Mouse (Mus musculus) liver, postnatal 0 days (tissue): ENCODE measurements at regions not wholly inside any gene's neighbourhood (a gene's known extent, or its start where the extent isn't known, plus 50 kb on each side); places are given as distances from the start of the nearest gene placed in this dataset.

Source experiments
- ATAC-seq: fragments of 200-750 bp; cut with Nextera tagmentation; 2 replicates; pipeline ENCODE4 v1.8.0; 2017; ENCODE audit warnings: mild to moderate bottlenecking, moderate library complexity
- DNase-seq: peaks from one replicate; pipeline ENCODE4 v3.0.0-alpha.2; 2016
- H3K27ac ChIP-seq: fragments of 300-500 bp; sonication (generic); 2 replicates; pipeline ENCODE4 v1.5.1; 2014; ENCODE audit warnings: antibody characterized with exemption, moderate library complexity, mild to moderate bottlenecking, low read depth
- H3K27me3 ChIP-seq: fragments of 300-500 bp; sonication (generic); 2 replicates; pipeline ENCODE4 v1.6.1; 2014; ENCODE audit warnings: low read length, control low read depth, mixed read lengths; ENCODE audit not compliant: insufficient read depth
- H3K36me3 ChIP-seq: fragments of 300-500 bp; sonication (generic); replicated peaks from 2 replicates; pipeline ENCODE4 v1.6.1; 2014; ENCODE audit warnings: mild to moderate bottlenecking, control low read depth, low read length, moderate library complexity, mixed read lengths; ENCODE audit not compliant: insufficient read depth
- H3K4me1 ChIP-seq: fragments of 300-500 bp; sonication (generic); 2 replicates; pipeline ENCODE4 v1.6.1; 2014; ENCODE audit warnings: antibody characterized with exemption, mild to moderate bottlenecking, control low read depth; ENCODE audit not compliant: insufficient read depth
- H3K4me2 ChIP-seq: fragments of 300-500 bp; sonication (generic); 2 replicates; pipeline ENCODE4 v1.6.1; 2014; ENCODE audit warnings: low read depth, mild to moderate bottlenecking, low read length, moderate library complexity, mixed read lengths
- H3K4me3 ChIP-seq: fragments of 300-500 bp; sonication (generic); 2 replicates; pipeline ENCODE4 v1.5.1; 2014; ENCODE audit warnings: low read depth, low read length
- H3K9ac ChIP-seq: fragments of 300-500 bp; sonication (generic); replicated peaks from 2 replicates; pipeline ENCODE4 v1.6.1; 2014; ENCODE audit warnings: mild to moderate bottlenecking, moderate library complexity
- H3K9me3 ChIP-seq: fragments of 300-500 bp; sonication (generic); 2 replicates; pipeline ENCODE4 v1.6.1; 2016; ENCODE audit warnings: mild to moderate bottlenecking, control low read depth, low read length, mixed read lengths
- CTCF ChIP-seq: sonication (generic); IDR thresholded peaks from 2 replicates; pipeline ENCODE4 v1.5.1; 2016; ENCODE audit warnings: antibody characterized with exemption, low read depth
- EP300 ChIP-seq: IDR thresholded peaks from 2 replicates; pipeline ENCODE4 v1.6.1; 2016; ENCODE audit warnings: antibody characterized with exemption, low read depth, mild to moderate bottlenecking
- WGBS: fragments of 180-500 bp; shearing (Covaris S2); extraction: QIAGEN DNeasy Blood & Tissue Kit; methylation state at CpG from one replicate; pipeline ENCODE4 v1.1.7; 2014; ENCODE audit not compliant: insufficient replicate concordance; 5-methylcytosine and 5-hydroxymethylcytosine counted together

DNA sequence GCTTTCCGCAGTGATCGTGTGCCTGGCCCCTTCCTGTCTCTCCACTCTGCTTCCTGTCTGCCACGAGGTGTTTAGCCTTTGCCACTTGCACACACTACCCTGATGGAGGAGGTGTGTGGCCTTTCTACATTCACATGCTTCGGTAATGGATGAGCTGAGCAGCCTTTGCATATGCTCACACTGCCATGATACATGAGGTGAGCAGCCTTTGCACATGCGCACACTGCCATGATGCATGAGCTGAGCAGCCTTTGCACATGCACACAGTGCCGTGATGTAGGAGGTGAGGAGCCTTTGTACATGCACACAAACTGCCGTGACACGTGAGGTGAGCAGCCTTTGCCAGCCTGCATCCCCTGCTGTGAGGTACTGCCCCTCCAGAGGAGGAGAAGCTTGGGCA is 58.3 kb downstream of the Erv3 start:
- no peak overlapping the region for H3K4me3 ChIP-seq
- no peaks in the 10 kb centered on the region for H3K9me3 ChIP-seq
- TF ChIP-seq CTCF (no peak), EP300 (no peak)
- H3K27ac ChIP-seq, result no peak overlapping the region
- ATAC-seq (no peak), DNase-seq (no peak)
- 58% methylated on average over 8 of the region's 8 CpGs for WGBS
- no peak overlapping the region for H3K9ac ChIP-seq
- no peaks in the 10 kb centered on the region for H3K36me3 ChIP-seq
- no peak overlapping the region for H3K4me2 ChIP-seq
- H3K27me3 ChIP-seq, result no peaks in the 10 kb centered on the region
- H3K4me1 ChIP-seq, result no peaks in the 10 kb centered on the region

GRCm38 (mm10) chr2:131800126-131800894 is 59.2 kb downstream of the Erv3 start:
- Histone ChIP-seq H3K27ac (no peak overlapping the region), H3K9ac (no peak overlapping the region), H3K4me3 (no peak overlapping the region), H3K9me3 (no peaks in the 10 kb centered on the region), H3K4me1 (no peaks in the 10 kb centered on the region), H3K27me3 (no peaks in the 10 kb centered on the region), H3K36me3 (no peaks in the 10 kb centered on the region), H3K4me2 (no peak overlapping the region)
- 79% methylated on average over 8 of the region's 8 CpGs for WGBS
- no peak for DNase-seq
- ATAC-seq, result no peak
- TF ChIP-seq EP300 (no peak), CTCF (no peak)

- H3K27ac ChIP-seq, result no peak overlapping the region
- no peaks in the 10 kb centered on the region for H3K9me3 ChIP-seq
- no peak overlapping the region for H3K4me3 ChIP-seq
- 80% methylated on average over 7 of the region's 7 CpGs for WGBS
- no peaks in the 10 kb centered on the region for H3K27me3 ChIP-seq
- ATAC-seq (no peak), DNase-seq (no peak)
- H3K4me1 ChIP-seq, result no peaks in the 10 kb centered on the region
- H3K36me3 ChIP-seq, result no peaks in the 10 kb centered on the region
- H3K4me2 ChIP-seq, result no peak overlapping the region
- no peak overlapping the region for H3K9ac ChIP-seq
- no peak for TF ChIP-seq EP300
- no peak for TF ChIP-seq CTCF
Measured at GRCm38 (mm10) chr2:131799486-131799885, 60.1 kb downstream of the Erv3 start.

GRCm38 (mm10) chr2:131797001-131797693 is 62.4 kb downstream of the Erv3 start:
- Histone ChIP-seq H3K9ac (no peak overlapping the region), H3K4me1 (no peaks in the 10 kb centered on the region), H3K27me3 (no peaks in the 10 kb centered on the region), H3K36me3 (no peaks in the 10 kb centered on the region), H3K27ac (no peak overlapping the region), H3K9me3 (no peaks in the 10 kb centered on the region), H3K4me3 (no peak overlapping the region), H3K4me2 (no peak overlapping the region)
- TF ChIP-seq CTCF (no peak), EP300 (no peak)
- WGBS, result 67% methylated on average over 9 of the region's 9 CpGs
- ATAC-seq, result no peak
- DNase-seq, result no peak

DNA sequence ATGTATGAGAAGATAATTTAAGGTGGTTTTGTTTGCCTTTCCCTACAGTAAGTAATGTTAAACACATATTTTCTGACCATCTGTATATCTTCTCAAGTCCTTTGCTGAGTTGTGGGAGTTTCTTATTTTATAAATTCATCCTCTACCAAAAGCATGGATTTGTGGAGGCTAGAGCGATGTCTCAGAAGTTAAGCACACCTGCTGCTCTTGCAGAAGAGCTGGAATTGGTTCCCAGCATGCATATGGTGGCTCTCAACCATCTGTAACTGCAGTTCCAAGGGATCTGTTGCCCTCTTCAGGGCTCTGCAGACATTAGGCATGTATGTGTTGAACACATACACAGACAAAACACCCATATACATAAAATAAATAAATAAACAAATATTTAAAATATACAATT is 84.2 kb downstream of the Erv3 start:
- Histone ChIP-seq H3K27me3 (no peaks in the 10 kb centered on the region), H3K4me3 (no peak overlapping the region), H3K36me3 (no peaks in the 10 kb centered on the region), H3K9me3 (no peaks in the 10 kb centered on the region; the same call in 1 of the 2 replicates), H3K27ac (no peak overlapping the region), H3K4me2 (no peak overlapping the region), H3K9ac (no peak overlapping the region), H3K4me1 (no peaks in the 10 kb centered on the region)
- no peak for ATAC-seq
- no peak for DNase-seq
- WGBS, result 74% methylated on average over 1 of the region's 1 CpGs
- TF ChIP-seq CTCF (no peak), EP300 (no peak)

DNA sequence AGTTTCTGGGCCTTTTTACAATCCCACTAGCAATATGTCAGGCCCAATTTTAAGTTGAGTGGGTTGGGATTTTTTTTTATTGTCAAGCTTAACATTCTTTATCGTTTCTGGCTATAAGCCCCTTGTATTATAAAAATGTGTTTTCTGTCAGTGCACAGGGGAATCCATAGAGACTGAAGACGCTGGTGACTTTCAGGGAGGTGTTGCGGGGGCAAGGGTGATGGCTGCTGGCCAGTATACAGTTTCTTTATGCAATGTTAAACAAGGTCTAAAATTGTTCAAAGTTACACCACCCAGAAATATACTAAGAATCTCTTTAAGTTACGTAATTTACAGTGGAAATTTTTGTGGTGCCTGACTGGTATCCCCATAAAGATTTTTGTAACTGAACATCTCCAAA is 85.9 kb downstream of the Erv3 start:
- Histone ChIP-seq H3K27ac (no peak overlapping the region), H3K4me3 (no peak overlapping the region), H3K36me3 (no peaks in the 10 kb centered on the region), H3K27me3 (no peaks in the 10 kb centered on the region), H3K4me1 (no peaks in the 10 kb centered on the region), H3K9ac (no peak overlapping the region), H3K4me2 (no peak overlapping the region), H3K9me3 (no peaks in the 10 kb centered on the region; the same call in 1 of the 2 replicates)
- 71% methylated on average over 4 of the region's 4 CpGs for WGBS
- ATAC-seq (no peak), DNase-seq (no peak)
- TF ChIP-seq EP300 (no peak), CTCF (no peak)
